Mouse (Mus musculus) urinary bladder, postnatal 25 days (tissue): ENCODE data around the gene Krt25.

Experiments used
- DNase-seq: peaks from one replicate; pipeline ENCODE4 v3.0.0; 2022; ENCODE audit warnings: low spot score

The Krt25 gene

GRCm38 (mm10) chr11:99322851-99323250 lies at the start of gene Krt25:
TSS of gene Krt25 (minus strand) at chr11:99322951.
- no peak for DNase-seq

GRCm38 (mm10) chr11:99369853-99370451 lies 47.2 kb upstream of the Krt25 start:
- no peak for DNase-seq

- no peak for DNase-seq
Measured at GRCm38 (mm10) chr11:99369229-99369628, 46.5 kb upstream of the Krt25 start.

- DNase-seq, result no peak
Measured at GRCm38 (mm10) chr11:99366791-99367190, 44.0 kb upstream of the Krt25 start.

GRCm38 (mm10) chr11:99364412-99364811 lies 41.7 kb upstream of the Krt25 start:
- peak; percentile 17 for DNase-seq

GRCm38 (mm10) chr11:99361423-99361822 lies 38.7 kb upstream of the Krt25 start:
- DNase-seq, result no peak

- DNase-seq, result no peak
Measured at GRCm38 (mm10) chr11:99351004-99351403, 28.3 kb upstream of the Krt25 start, which contains the start of gene Krt27. TSS of gene Krt27 (minus strand) at chr11:99351104.

- no peak for DNase-seq
Measured at GRCm38 (mm10) chr11:99339299-99339847, 16.6 kb upstream of the Krt25 start.

- no peak for DNase-seq
Measured at GRCm38 (mm10) chr11:99337866-99338265, 15.1 kb upstream of the Krt25 start, which contains the start of gene Krt26. TSS of gene Krt26 (minus strand) at chr11:99337966.

- DNase-seq, result no peak
Measured at GRCm38 (mm10) chr11:99333426-99333825, 10.7 kb upstream of the Krt25 start.

- DNase-seq, result no peak
Measured at GRCm38 (mm10) chr11:99329655-99330054, 6.9 kb upstream of the Krt25 start.

GRCm38 (mm10) chr11:99321094-99321493 lies 1.7 kb downstream of the Krt25 start:
- DNase-seq, result no peak

GRCm38 (mm10) chr11:99319127-99319526 lies 3.6 kb downstream of the Krt25 start:
- no peak for DNase-seq

GRCm38 (mm10) chr11:99316543-99316942 lies 6.2 kb downstream of the Krt25 start:
- no peak for DNase-seq

- DNase-seq, result no peak
Measured at GRCm38 (mm10) chr11:99314594-99314993, 8.2 kb downstream of the Krt25 start.

- no peak for DNase-seq
Measured at GRCm38 (mm10) chr11:99310882-99311281, 11.9 kb downstream of the Krt25 start.

- DNase-seq, result peak; percentile 48
Measured at GRCm38 (mm10) chr11:99307579-99307978, 15.2 kb downstream of the Krt25 start.

- no peak for DNase-seq
Measured at GRCm38 (mm10) chr11:99295039-99295438, 27.7 kb downstream of the Krt25 start.

GRCm38 (mm10) chr11:99292846-99293245 lies 29.9 kb downstream of the Krt25 start:
- DNase-seq, result no peak

GRCm38 (mm10) chr11:99284833-99285312 lies 37.9 kb downstream of the Krt25 start, which contains the start of gene Krt24:
TSS of gene Krt24 (minus strand) at chr11:99285262.
- no peak for DNase-seq

- DNase-seq, result no peak
Measured at GRCm38 (mm10) chr11:99284011-99284410, 38.7 kb downstream of the Krt25 start.

- no peak for DNase-seq
Measured at GRCm38 (mm10) chr11:99283334-99283733, 39.4 kb downstream of the Krt25 start.

- no peak for DNase-seq
Measured at GRCm38 (mm10) chr11:99281116-99281515, 41.6 kb downstream of the Krt25 start.

GRCm38 (mm10) chr11:99279986-99280385 lies 42.8 kb downstream of the Krt25 start:
- no peak for DNase-seq
